Mouse (Mus musculus) liver, postnatal 0 days (tissue): Measurements from ENCODE around the gene Dgkz.

ENCODE experiments used
- CTCF ChIP-seq: sonication (generic); IDR thresholded peaks from 2 replicates; pipeline ENCODE4 v1.5.1; 2016; ENCODE audit warnings: antibody characterized with exemption, low read depth
- EP300 ChIP-seq: IDR thresholded peaks from 2 replicates; pipeline ENCODE4 v1.6.1; 2016; ENCODE audit warnings: antibody characterized with exemption, low read depth, mild to moderate bottlenecking

DNA sequence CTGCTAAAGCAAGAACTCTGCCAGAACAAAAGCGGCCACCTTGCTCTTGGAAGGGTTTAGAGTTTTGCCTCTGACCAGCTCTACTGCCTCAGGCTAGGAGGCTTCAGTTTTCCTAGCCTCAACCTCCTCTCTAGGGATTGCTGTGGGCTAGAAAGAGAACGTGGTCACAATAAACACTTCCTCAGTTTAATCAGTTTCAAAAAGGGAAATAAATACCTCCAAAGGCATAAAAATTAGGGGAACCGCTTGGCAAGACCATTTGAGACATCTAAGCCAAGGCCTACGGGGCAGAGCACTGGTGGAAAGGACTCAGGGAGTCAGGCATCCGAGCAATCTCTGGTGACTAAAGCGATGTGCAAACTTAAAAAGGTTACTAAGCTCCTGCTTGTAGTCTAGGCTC is 19.8 kb downstream of the Dgkz start:
- TF ChIP-seq CTCF (no peak), EP300 (no peak)
